Mouse (Mus musculus) thymus, adult 2 months (tissue): ENCODE results near the gene Pcp4. TPM values are rescaled to one million over a fixed set of nuclear protein-coding genes. Genes with fewer than 3 reads are reported as not detected.
A peak's percentile ranks its signal among the peaks of the same experiment; 100 is the strongest.

Experiments used
- DNase-seq: peaks from one replicate; pipeline ENCODE4 v3.0.0; 2021
- H3K27ac ChIP-seq: fragments of 200-500 bp; 2 replicates; pipeline ENCODE4 v1.5.1; 2012; ENCODE audit warnings: low read length, control low read depth; ENCODE audit not compliant: control insufficient read depth, insufficient read depth
- H3K27me3 ChIP-seq: fragments of 200-500 bp; 2 replicates; pipeline ENCODE4 v1.6.1; 2012; ENCODE audit warnings: mild to moderate bottlenecking, low read length, moderate library complexity, mixed read lengths; ENCODE audit not compliant: control insufficient read depth, insufficient read depth
- H3K36me3 ChIP-seq: fragments of 200-500 bp; 2 replicates; pipeline ENCODE4 v1.6.1; 2012; ENCODE audit warnings: mild to moderate bottlenecking, low read length, moderate library complexity; ENCODE audit not compliant: control insufficient read depth, insufficient read depth
- H3K4me1 ChIP-seq: fragments of 200-500 bp; replicated peaks from 2 replicates; pipeline ENCODE4 v1.6.1; 2012; ENCODE audit warnings: low read length; ENCODE audit not compliant: control insufficient read depth, insufficient read depth
- H3K4me3 ChIP-seq: fragments of 200-500 bp; 2 replicates; pipeline ENCODE4 v1.5.1; 2012; ENCODE audit warnings: mild to moderate bottlenecking, low read length, control low read depth, moderate library complexity; ENCODE audit not compliant: control insufficient read depth, insufficient read depth
- CTCF ChIP-seq: fragments of 200-500 bp; IDR thresholded peaks from 2 replicates; pipeline ENCODE4 v1.5.1; 2012; ENCODE audit warnings: mild to moderate bottlenecking, control low read depth, low read length, moderate library complexity, borderline replicate concordance; ENCODE audit not compliant: control insufficient read depth, poor library complexity, insufficient read depth; ENCODE audit errors: extremely low read depth
- POLR2A ChIP-seq: fragments of 200-500 bp; IDR thresholded peaks from 2 replicates; pipeline ENCODE4 v1.6.1; 2012; ENCODE audit warnings: mild to moderate bottlenecking, low read length, control low read depth, moderate library complexity; ENCODE audit not compliant: control insufficient read depth, poor library complexity, insufficient read depth; ENCODE audit errors: extremely low read depth
- WGBS: fragments of 180-500 bp; shearing (Covaris S2); methylation state at CpG from one replicate; pipeline ENCODE4 v1.1.7; 2018; 5-methylcytosine and 5-hydroxymethylcytosine counted together
- polyA plus RNA-seq: library from polyadenylated mRNA; depleted of rRNA; stranded (reverse); fragments of >200 nt; gene quantifications from 2 replicates; pipeline ENCODE4 v1.2.3, GENCODE M21; 2012; rRNA removed

The Pcp4 gene
- 0.71 TPM in 1 of 2 replicates, not detected in the other for polyA plus RNA-seq

GRCm38 (mm10) chr16:96467445-96467844 is at the start of gene Pcp4:
Pcp4 (plus strand) TSS chr16:96467606.
- Histone ChIP-seq H3K27me3 (no peaks in the 10 kb centered on the region; the same call in 1 of the 2 replicates), H3K27ac (no peak within 1 kb of the TSS), H3K4me3 (no peak within 1 kb of the TSS), H3K4me1 (no peaks in the 10 kb centered on the region), H3K36me3 (no peaks in the 10 kb centered on the region)
- peak; percentile 62 for DNase-seq
- WGBS: 18% methylated on average over 8 of the region's 8 CpGs
- TF ChIP-seq CTCF: peak; percentile 83
- no peak for TF ChIP-seq POLR2A

- H3K27ac ChIP-seq: no peak overlapping the region
- no peak overlapping the region for H3K4me3 ChIP-seq
- no peaks in the 10 kb centered on the region for H3K4me1 ChIP-seq
- 91% methylated on average over 2 of the region's 2 CpGs for WGBS
- H3K36me3 ChIP-seq: no peaks in the 10 kb centered on the region
- DNase-seq: no peak
- H3K27me3 ChIP-seq: no peaks in the 10 kb centered on the region
- TF ChIP-seq POLR2A (no peak), CTCF (no peak)
Measured at GRCm38 (mm10) chr16:96425044-96425443, 42.4 kb upstream of the Pcp4 start.

GRCm38 (mm10) chr16:96426671-96427070 is 40.7 kb upstream of the Pcp4 start:
- TF ChIP-seq CTCF: no peak
- no peak for TF ChIP-seq POLR2A
- WGBS: 90% methylated on average over 7 of the region's 7 CpGs
- Histone ChIP-seq H3K27ac (no peak overlapping the region), H3K36me3 (no peaks in the 10 kb centered on the region), H3K27me3 (no peaks in the 10 kb centered on the region), H3K4me1 (no peaks in the 10 kb centered on the region), H3K4me3 (no peak overlapping the region)
- no peak for DNase-seq

- no peaks in the 10 kb centered on the region for H3K27me3 ChIP-seq
- H3K36me3 ChIP-seq: no peaks in the 10 kb centered on the region
- H3K4me3 ChIP-seq: no peak overlapping the region
- TF ChIP-seq CTCF (no peak), POLR2A (no peak)
- WGBS: 63% methylated on average over 3 of the region's 3 CpGs
- no peak overlapping the region for H3K27ac ChIP-seq
- DNase-seq: no peak
- H3K4me1 ChIP-seq: no peaks in the 10 kb centered on the region
Measured at GRCm38 (mm10) chr16:96429046-96429445, 38.4 kb upstream of the Pcp4 start.

- Histone ChIP-seq H3K27ac (no peak overlapping the region), H3K4me1 (no peaks in the 10 kb centered on the region), H3K36me3 (no peaks in the 10 kb centered on the region), H3K4me3 (no peak overlapping the region), H3K27me3 (no peaks in the 10 kb centered on the region)
- no peak for TF ChIP-seq POLR2A
- no peak for TF ChIP-seq CTCF
- 90% methylated on average over 10 of the region's 10 CpGs for WGBS
- no peak for DNase-seq
Measured at GRCm38 (mm10) chr16:96433266-96433665, 34.1 kb upstream of the Pcp4 start.

GRCm38 (mm10) chr16:96434024-96434785 is 33.2 kb upstream of the Pcp4 start:
- no peak overlapping the region for H3K4me3 ChIP-seq
- H3K4me1 ChIP-seq: no peaks in the 10 kb centered on the region
- no peak for TF ChIP-seq POLR2A
- TF ChIP-seq CTCF: no peak
- DNase-seq: no peak
- no peaks in the 10 kb centered on the region for H3K36me3 ChIP-seq
- WGBS: 86% methylated on average over 3 of the region's 3 CpGs
- H3K27me3 ChIP-seq: no peaks in the 10 kb centered on the region
- H3K27ac ChIP-seq: no peak overlapping the region
